Mouse (Mus musculus) activated CD4-positive, CD25-positive, alpha-beta regulatory T cell, adult 4 months (primary cell): ENCODE measurements around the gene Bloc1s5. TPM values are rescaled to one million over a fixed set of nuclear protein-coding genes. Genes with fewer than 3 reads are reported as not detected.
"Not testable (repeated sequence)": the region's sequence is repeated elsewhere in the genome, so short reads cannot be mapped to it uniquely, and the experiment has no call there.

Source experiments
- ATAC-seq: one replicate; pipeline ENCODE4 v1.8.0; 2017
- polyA plus RNA-seq, 2 experiments: library from polyadenylated mRNA; unstranded; fragments of 100-300 nt; shearing (Covaris generic); gene quantifications; one replicate each; pipeline ENCODE4 v1.2.1; 2017

Bloc1s5 gene
- polyA plus RNA-seq, result 1 to 10 TPM; 4.6 to 6.3 TPM

DNA sequence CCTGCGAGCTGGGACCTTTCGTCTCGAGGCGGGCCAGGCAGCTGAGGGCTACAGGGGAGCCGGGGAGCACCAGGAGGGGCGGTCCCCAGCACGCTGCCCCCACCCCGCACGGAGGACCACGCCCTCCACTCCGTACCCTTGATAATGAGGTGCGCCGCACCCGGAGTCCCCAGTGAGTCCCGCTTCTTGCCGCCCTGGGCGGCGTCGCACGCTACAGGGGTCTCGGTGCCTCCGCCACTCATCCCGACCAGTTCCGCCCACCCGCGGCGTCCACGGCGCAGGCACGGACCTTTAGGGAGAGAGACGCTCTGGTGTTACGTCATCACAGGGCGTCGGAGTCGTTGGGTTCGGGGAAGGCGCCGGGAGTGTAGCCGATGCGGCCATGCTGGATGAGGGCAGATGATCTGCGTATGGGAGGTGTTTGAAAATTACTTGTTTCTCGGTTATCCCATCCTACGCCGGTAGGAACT lies at the start of gene Bloc1s5:
Bloc1s5 (minus strand) TSS at position 310 of the 470 bp plus-strand sequence.
- ATAC-seq, result peak; percentile 83

- no peak for ATAC-seq
Measured at GRCm38 (mm10) chr13:38672336-38672735, 37.4 kb upstream of the Bloc1s5 start.

DNA sequence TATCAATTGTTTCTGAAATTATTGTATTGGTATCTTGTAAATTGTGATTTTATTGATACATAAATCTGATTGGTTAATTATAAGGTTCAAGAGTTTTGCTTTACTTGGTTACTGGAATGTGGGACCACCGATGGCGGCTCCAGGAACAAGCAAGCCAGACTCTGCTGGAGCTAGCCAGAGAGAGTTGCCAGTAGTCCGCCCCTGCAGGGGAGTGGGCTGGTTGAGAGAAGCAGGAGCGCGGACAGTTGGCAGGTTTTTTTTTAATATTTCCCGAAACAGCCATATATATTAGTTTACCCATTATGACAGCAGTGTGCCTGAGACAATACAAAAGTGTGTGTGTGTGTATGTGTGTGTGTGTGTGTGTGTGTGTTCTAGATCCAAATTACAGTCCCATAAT lies 36.5 kb upstream of the Bloc1s5 start:
- ATAC-seq, result not testable (repeated sequence)

GRCm38 (mm10) chr13:38670051-38670450 lies 35.1 kb upstream of the Bloc1s5 start:
- no peak for ATAC-seq

DNA sequence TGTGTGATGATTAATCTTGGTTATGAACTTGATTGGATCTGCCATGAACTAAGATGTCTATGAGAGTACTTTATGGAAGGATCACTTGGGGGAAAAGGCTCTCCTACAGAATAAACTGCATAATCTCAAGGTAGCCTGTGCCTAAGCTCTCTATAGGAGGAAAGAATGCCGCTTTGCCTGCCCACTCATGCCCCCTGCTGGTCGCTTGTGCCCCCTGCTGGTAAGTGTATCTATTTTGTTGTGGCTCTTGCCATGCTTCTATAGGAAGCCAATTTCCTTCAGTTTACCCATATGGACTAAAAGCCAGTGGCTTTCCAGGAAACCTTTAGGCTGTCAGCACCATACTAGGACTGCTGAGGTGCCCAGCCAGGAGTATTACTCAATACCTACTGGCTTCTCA lies 33.6 kb upstream of the Bloc1s5 start:
- peak; percentile 69 for ATAC-seq

DNA sequence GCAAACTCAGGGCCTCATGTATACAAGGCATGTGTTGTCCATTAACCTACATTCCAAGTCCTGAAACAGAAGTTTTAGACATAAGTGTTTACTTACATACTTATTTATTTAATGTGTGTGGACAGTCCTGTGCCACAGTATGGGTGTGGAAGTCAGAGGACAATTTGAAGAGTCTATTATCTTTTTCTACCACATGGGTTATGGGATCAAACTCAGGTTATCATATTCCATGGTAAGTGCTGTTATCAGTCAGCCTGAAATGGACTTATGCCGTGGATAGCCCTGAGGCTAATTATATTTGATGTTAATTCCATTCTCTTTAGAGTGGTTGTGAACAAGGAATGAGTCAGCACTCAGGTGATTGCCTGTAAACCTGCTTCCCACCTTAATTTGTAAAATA lies 29.8 kb upstream of the Bloc1s5 start:
- ATAC-seq, result no peak

- no peak for ATAC-seq
Measured at GRCm38 (mm10) chr13:38659524-38660136, 24.7 kb upstream of the Bloc1s5 start.

- ATAC-seq, result peak; percentile 99
Measured at GRCm38 (mm10) chr13:38658528-38659280, 23.8 kb upstream of the Bloc1s5 start, which contains the start of gene Eef1e1. Eef1e1 (minus strand) TSS chr13:38659058.

DNA sequence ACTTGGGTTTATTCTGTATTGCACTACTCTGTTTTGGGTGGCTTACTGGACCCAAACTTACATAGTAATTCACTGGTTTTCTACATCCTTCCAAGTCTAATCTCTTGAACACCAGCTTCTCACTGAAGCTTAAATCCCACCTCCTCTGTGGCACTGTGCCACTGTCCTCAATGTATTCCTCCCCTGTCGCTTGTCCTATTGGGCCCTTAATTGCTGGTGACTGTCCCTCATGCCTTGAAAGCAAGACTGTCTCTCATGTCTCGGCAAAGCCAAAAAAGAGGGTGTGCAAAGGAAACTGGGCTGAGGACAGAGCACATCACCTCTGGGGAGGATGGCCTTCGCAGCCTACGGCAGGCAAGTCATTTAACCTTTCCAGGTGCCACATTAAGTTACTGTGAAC lies 23.0 kb upstream of the Bloc1s5 start:
- ATAC-seq, result no peak

GRCm38 (mm10) chr13:38650292-38650691 lies 15.4 kb upstream of the Bloc1s5 start:
- no peak for ATAC-seq

DNA sequence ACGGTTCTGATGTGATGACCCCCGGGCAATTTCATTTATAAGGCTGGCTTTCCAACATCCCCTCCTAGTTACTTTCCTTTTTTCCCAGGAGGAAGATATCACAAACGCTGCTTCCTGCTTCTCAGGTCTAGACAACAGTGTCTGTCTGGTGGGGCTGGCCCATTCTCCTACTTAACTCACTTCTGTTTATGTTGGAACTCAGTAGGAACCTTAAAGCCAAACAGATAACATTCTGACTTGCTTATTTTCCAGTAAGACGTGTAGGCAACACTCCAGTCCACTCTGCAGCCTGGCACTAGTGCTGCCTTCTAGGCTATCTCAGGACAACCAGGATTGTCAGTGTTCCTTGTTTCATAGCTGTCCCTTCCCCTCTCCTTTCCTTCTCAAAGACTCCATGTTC lies 14.2 kb upstream of the Bloc1s5 start:
- no peak for ATAC-seq

DNA sequence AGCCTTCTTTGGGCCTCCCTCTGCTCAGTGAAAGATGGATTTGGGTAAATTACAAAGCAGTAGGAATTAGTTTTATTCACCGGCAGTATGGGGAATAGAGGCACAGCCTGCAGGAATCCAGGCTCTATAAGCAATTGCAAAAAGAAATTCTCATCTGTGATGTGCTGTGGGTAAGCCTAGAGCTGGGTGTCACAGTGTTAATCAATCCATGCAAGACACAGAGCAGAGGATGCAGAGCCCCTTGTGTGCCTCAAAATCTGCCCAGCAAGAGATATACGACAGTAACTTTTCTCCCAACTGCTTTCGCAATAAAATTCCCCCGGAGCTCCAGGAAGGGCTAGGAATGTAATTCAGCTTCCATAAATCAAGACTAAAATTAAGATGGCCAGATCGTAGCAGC lies 6.5 kb upstream of the Bloc1s5 start:
- no peak for ATAC-seq

DNA sequence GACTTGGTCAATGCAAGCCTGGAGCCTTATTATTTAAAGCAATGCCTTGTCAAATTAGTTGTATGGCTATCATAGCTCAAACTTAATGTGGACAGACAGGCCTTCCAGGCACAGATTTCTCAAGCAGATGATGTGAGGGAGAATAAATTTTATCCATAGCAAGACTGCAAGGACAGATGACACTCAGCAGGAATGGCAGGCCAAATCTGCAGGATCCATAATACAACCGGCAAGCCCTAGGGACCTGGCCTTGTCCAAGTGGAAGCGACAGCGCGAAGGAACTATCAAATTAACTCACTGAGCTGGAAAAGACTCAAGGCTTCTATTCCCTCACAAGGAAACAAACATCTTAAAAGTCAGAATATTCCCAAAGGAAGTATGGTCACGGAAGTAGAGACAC lies 6.1 kb upstream of the Bloc1s5 start:
- ATAC-seq, result no peak

GRCm38 (mm10) chr13:38638694-38639093 lies 3.8 kb upstream of the Bloc1s5 start:
- no peak for ATAC-seq

GRCm38 (mm10) chr13:38634256-38634799 lies 581 bp downstream of the Bloc1s5 start:
- ATAC-seq, result peak; percentile 14

DNA sequence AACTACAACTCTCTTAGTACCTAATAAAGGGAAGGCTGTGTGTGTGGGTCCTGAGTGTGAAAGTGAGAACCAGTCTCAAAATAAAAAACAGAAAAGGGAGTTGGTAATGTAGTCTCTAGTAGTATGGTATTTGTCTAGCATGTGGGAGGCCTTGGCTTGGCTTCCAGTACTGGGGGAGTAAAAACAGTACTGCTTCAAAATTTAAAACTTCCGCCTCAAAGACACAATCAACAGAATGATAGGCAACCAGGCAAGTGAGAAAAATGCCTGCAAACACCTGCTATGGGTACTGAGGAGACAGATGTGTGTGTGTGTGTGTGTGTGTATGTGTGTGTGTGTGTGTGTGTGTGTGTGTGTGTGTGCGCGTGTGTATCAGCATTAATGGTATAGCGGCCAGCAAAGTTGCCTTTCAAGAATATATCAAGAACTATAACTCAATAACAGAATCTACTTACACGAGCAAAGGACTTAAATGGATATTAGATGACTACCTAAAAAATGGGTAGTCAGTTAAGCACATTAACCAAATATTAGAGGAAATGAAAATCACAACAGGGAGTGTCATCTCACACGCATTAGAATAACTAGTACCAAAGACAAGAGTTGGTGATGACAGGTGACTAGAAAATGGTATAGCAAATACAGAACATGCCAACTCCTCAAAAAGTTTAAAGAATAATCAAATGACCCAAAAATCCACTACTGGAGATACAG lies 1.5 kb downstream of the Bloc1s5 start:
- no peak for ATAC-seq

DNA sequence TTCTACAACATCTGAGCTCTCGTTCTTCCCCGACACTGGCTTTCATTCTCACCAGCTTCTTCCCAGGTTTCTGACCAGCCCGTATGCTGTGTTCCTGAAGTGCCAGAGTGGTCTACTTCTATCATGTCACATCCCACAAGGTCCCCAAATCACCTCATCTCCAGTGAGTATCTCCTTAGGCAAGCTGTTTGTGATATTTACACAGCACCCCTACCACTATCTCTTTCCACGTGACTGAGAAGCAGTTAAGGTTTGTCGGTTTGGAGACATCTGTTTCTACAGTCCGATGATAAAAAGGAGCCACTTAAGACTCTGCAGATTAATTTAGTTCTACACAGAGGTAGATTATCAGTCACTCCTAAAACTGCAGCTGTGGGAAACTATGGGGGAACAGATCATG lies 2.4 kb downstream of the Bloc1s5 start:
- no peak for ATAC-seq

DNA sequence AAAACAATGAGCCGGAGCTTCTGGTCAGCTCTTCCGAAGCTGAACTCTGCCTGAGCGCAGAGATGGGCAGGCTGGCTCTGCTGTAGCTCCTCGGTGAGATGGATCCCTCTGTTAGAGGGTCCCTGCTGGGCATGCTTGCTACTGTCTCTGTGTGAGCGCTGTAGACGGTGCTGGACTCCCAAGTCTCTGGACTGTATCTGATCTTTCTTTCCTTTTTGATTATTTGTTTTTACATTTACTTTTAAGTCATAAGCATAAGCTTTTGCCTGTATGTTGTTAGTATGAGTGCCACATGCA lies 8.7 kb downstream of the Bloc1s5 start:
- no peak for ATAC-seq

DNA sequence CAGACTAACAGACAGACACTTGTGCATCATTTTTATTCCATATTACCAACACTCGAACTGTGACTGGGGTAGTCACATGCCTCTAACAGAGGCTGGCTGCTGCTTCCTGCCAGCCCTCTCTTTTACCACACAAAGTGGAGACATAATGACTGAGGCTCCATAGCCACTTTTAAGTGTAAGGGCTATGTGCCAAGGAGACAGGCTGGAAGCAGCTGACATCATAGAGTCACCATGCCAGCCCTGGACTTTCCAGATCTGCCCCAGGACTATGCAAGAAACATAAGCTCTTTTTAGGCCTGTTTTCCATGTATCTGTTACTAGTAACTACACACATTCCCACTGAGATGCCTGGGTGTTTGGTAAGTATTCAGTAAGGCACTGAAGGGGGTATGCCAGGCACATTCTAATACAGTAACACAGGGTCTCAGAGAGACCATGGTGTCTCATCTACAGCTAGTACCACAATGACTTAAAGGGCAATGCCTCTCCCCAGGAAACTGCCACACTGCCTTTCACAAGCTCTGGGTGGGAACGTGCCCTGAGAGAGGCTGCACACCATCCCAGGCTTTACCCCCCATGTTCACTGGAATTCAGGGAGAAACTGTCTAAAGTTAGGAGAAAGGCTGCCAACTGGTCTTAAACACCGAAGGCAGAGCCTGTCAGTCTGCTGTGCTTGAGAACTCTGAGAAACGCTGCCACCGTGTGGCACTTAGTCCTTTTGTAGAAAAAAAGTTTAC lies 9.2 kb downstream of the Bloc1s5 start:
- ATAC-seq, result no peak

- ATAC-seq, result no peak
Measured at GRCm38 (mm10) chr13:38624292-38624902, 10.5 kb downstream of the Bloc1s5 start.

DNA sequence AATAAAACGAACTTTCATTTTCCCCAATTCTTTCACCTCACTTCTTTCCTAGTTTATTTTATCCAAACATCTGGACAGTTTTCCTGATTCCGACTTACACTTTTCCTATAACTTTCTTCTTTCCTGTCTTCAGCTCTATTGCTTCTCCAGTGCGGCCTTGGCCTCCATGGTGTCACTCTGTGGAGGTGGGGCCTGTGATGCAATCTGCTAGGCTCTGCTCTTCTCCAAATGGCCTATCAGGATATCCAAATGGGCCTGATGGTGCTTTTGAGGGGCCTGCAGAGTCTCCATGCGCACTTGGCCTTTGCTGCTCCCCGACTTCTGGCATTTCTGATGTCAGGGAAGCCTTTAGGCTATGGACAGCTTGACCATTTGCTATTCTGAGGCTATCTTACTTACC lies 11.6 kb downstream of the Bloc1s5 start:
- no peak for ATAC-seq

DNA sequence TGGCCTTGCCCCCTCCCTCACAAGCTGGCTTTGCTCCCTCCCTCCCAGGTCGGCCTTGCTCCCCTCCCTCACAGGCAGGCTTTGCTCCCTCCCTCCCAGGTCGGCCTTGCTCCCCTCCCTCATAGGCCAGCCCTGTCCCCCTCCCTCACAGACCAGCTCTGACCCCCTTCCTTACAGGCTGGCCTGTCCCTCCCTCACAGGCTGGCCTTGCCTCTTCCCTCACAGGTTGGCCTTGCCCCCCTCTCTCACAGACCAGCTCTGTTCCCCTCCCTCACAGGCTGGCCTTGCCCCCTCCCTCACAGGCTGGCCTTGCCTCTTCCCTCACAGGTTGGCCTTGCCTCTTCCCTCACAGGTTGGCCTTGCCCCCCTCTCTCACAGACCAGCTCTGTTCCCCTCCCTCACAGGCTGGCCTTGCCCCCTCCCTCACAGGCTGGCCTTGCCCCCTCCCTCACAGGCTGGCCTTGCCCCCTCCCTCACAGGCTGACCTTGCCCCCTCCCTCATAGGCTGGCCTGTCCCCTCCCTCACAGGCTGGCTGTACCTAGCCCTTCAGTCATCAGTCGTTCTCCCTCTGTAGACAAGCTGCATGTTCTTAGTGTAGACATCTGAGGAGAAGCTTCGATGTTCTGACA lies 16.8 kb downstream of the Bloc1s5 start:
- ATAC-seq, result not testable (repeated sequence)
